Mouse (Mus musculus): ENCODE data around the gene Itpr1.

The Itpr1 gene

GRCm38 (mm10) chr6:108277622-108278396 is 64.9 kb downstream of the Itpr1 start:
- no peak for DNase-seq (ENCODE audit: low spot score)

GRCm38 (mm10) chr6:108278826-108279630 is 66.1 kb downstream of the Itpr1 start:
- no peak for DNase-seq (ENCODE audit: low spot score)

GRCm38 (mm10) chr6:108282131-108282530 is 69.2 kb downstream of the Itpr1 start:
- DNase-seq (ENCODE audit: low spot score), result no peak

GRCm38 (mm10) chr6:108282621-108283020 is 69.7 kb downstream of the Itpr1 start:
- DNase-seq (ENCODE audit: low spot score), result no peak

- no peak for DNase-seq (ENCODE audit: low spot score)
These were observed 71.8 kb downstream of the Itpr1 start for GRCm38 (mm10) chr6:108284688-108285087.

GRCm38 (mm10) chr6:108288979-108289378 is 76.1 kb downstream of the Itpr1 start:
- DNase-seq (ENCODE audit: low spot score), result no peak

- DNase-seq (ENCODE audit: low spot score), result no peak
These were observed 78.1 kb downstream of the Itpr1 start for GRCm38 (mm10) chr6:108290978-108291377.

- DNase-seq (ENCODE audit: low spot score), result no peak
These were observed 78.7 kb downstream of the Itpr1 start for GRCm38 (mm10) chr6:108291556-108291955.

- DNase-seq (ENCODE audit: low spot score), result no peak
These were observed 89.0 kb downstream of the Itpr1 start for GRCm38 (mm10) chr6:108301856-108302255.

GRCm38 (mm10) chr6:108303619-108304567 is 91.0 kb downstream of the Itpr1 start:
- DNase-seq (ENCODE audit: low spot score), result no peak

- DNase-seq (ENCODE audit: low spot score), result peak; percentile 27
These were observed 92.4 kb downstream of the Itpr1 start for GRCm38 (mm10) chr6:108305171-108305779.

GRCm38 (mm10) chr6:108306240-108306639 is 93.3 kb downstream of the Itpr1 start:
- peak; percentile 21 for DNase-seq (ENCODE audit: low spot score)

GRCm38 (mm10) chr6:108306910-108307584 is 94.2 kb downstream of the Itpr1 start:
- DNase-seq (ENCODE audit: low spot score), result no peak

- DNase-seq (ENCODE audit: low spot score), result no peak
These were observed 94.9 kb downstream of the Itpr1 start for GRCm38 (mm10) chr6:108307770-108308169.

- DNase-seq (ENCODE audit: low spot score), result no peak
These were observed 96.7 kb downstream of the Itpr1 start for GRCm38 (mm10) chr6:108309391-108310182.

- DNase-seq (ENCODE audit: low spot score), result no peak
These were observed 100.2 kb downstream of the Itpr1 start for GRCm38 (mm10) chr6:108313056-108313455.

- DNase-seq (ENCODE audit: low spot score), result no peak
These were observed 101.1 kb downstream of the Itpr1 start for GRCm38 (mm10) chr6:108313997-108314396.

- DNase-seq (ENCODE audit: low spot score), result no peak
These were observed 103.5 kb downstream of the Itpr1 start for GRCm38 (mm10) chr6:108316268-108316824.

GRCm38 (mm10) chr6:108316951-108317350 is 104.1 kb downstream of the Itpr1 start:
- no peak for DNase-seq (ENCODE audit: low spot score)

- DNase-seq (ENCODE audit: low spot score), result no peak
These were observed 108.8 kb downstream of the Itpr1 start for GRCm38 (mm10) chr6:108321653-108322052.
